Mouse (Mus musculus) bone marrow, adult 2 months (tissue): ENCODE results near the gene Lats2.

Experiments
- CTCF ChIP-seq: fragments of 200-500 bp; IDR thresholded peaks from 2 replicates; pipeline ENCODE4 v1.5.1; 2011; ENCODE audit warnings: low read length, control low read depth; ENCODE audit not compliant: control insufficient read depth, insufficient read depth
- POLR2A ChIP-seq: fragments of 200-500 bp; IDR thresholded peaks from 2 replicates; pipeline ENCODE4 v1.6.1; 2011; ENCODE audit warnings: low read depth, mild to moderate bottlenecking, control low read depth, low read length, borderline replicate concordance; ENCODE audit not compliant: control insufficient read depth

DNA sequence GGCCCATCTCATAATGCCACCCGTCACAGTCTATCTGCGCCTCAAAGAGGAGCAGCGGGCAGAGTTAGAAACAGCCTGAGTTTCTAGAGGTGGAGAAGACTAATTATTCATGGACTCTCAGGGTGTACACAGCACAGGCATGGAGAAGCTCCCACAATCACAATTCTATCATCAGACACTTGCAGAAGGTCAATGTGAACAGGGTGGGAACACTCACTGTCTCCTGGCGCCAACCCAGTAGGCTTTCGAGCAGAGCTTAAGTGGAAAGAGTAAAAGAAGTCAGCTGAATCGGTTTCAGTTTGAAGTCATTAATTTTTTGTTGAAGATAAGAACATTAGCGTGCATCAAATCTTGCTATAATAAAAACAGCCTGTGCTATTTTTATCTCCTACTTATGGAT, 49.6 kb downstream of the Lats2 start:
- no peak for TF ChIP-seq CTCF
- TF ChIP-seq POLR2A = no peak
